Mouse (Mus musculus): Measurements from ENCODE around the gene Rhcg. TPM values are rescaled to one million over a fixed set of nuclear protein-coding genes. Genes with fewer than 3 reads are reported as not detected.

Rhcg gene
- polyA plus RNA-seq, 1 experiment from 2014 or later, result 2.5 TPM

DNA sequence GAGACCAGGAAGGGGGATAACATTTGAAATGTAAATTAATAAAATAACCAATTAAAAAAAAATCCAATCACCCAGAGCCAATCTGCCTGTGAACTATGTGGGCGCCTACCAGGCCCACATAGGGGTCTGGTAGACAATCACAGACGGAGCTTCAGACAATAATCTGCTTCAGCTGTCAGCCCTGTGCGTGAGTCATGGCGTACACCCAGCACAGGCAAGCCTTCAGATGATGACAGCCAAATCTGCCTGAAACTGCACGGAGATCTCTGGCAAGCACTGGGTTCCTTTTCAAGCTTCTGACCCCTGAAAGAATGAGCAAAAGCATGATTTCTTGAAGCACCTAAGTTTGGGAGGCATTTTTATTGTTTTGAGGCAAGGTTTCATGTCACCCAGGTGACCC lies 8.7 kb upstream of the Rhcg start:
- Histone ChIP-seq H3K4me3 (replicated peaks) (no peak overlapping the region), H3K27me3 (no peaks in the 10 kb centered on the region), H3K27ac (no peak overlapping the region), H3K4me1 (replicated peaks) (no peaks in the 10 kb centered on the region), H3K9me3 (no peaks in the 10 kb centered on the region), H3K4me2 (replicated peaks) (no peak overlapping the region), H3K9ac (replicated peaks) (no peak overlapping the region), H3K36me3 (no peaks in the 10 kb centered on the region)
- no peak for ATAC-seq
- WGBS, result 80% methylated on average over 5 of the region's 5 CpGs

GRCm38 (mm10) chr7:79623086-79623485 lies 5.6 kb upstream of the Rhcg start:
- Histone ChIP-seq H3K9ac (replicated peaks) (no peak overlapping the region), H3K9me3 (no peaks in the 10 kb centered on the region), H3K4me2 (replicated peaks) (no peak overlapping the region), H3K4me1 (replicated peaks) (no peaks in the 10 kb centered on the region), H3K27me3 (peaks cover 7% of the 10 kb centered on the region), H3K27ac (no peak overlapping the region), H3K36me3 (no peaks in the 10 kb centered on the region), H3K4me3 (replicated peaks) (no peak overlapping the region)
- ATAC-seq, result no peak
- 73% methylated on average over 8 of the region's 8 CpGs for WGBS

- ATAC-seq, result no peak
- Histone ChIP-seq H3K4me3 (replicated peaks) (no peak overlapping the region), H3K9me3 (no peaks in the 10 kb centered on the region), H3K27ac (no peak overlapping the region), H3K4me2 (replicated peaks) (no peak overlapping the region), H3K36me3 (no peaks in the 10 kb centered on the region), H3K9ac (replicated peaks) (no peak overlapping the region), H3K4me1 (replicated peaks) (peaks cover 5% of the 10 kb centered on the region; the same call in 1 of the 2 replicates), H3K27me3 (peaks cover 41% of the 10 kb centered on the region)
- 73% methylated on average over 4 of the region's 4 CpGs for WGBS
These were observed 2.0 kb upstream of the Rhcg start for GRCm38 (mm10) chr7:79619493-79619892.

DNA sequence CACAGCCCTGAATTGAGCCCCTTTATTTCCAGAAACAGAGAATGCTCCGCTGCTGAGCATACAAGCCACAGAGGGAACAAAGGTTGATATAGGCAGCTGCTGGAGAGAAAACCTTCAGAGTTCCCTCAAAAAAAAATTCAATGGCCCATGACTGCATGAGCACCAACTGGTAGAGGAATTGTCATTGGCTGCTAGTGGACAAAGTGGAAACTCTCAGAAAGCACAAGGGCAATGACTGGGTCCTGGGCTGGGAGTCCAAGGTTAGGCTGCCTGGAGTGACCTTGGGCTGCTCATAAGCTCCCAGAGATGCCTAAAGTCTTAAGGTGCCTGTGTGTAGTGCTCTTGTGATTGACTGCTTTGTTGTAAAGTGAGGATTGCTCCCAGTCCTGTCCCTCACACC lies 1.5 kb downstream of the Rhcg start:
- H3K4me2 ChIP-seq (replicated peaks), result no peak overlapping the region

GRCm38 (mm10) chr7:79615008-79615407 lies 2.4 kb downstream of the Rhcg start:
- H3K4me2 ChIP-seq (replicated peaks), result no peak overlapping the region
- H3K27ac ChIP-seq, result no peak overlapping the region
- no peaks in the 10 kb centered on the region for H3K9me3 ChIP-seq
- H3K36me3 ChIP-seq, result no peaks in the 10 kb centered on the region
- H3K27me3 ChIP-seq, result peaks cover 55% of the 10 kb centered on the region
- WGBS, result 80% methylated on average over 4 of the region's 4 CpGs
- no peak overlapping the region for H3K4me3 ChIP-seq (replicated peaks)
- H3K9ac ChIP-seq (replicated peaks), result no peak overlapping the region
- no peak for ATAC-seq
- H3K4me1 ChIP-seq (replicated peaks), result peaks cover 5% of the 10 kb centered on the region; the same call in 1 of the 2 replicates

More for the DNA sequence above, 1.5 kb downstream of the Rhcg start:
- peaks cover 5% of the 10 kb centered on the region; the same call in 1 of the 2 replicates for H3K4me1 ChIP-seq (replicated peaks)
- WGBS, result 49% methylated on average over 1 of the region's 1 CpGs
- ATAC-seq, result no peak
- H3K4me3 ChIP-seq (replicated peaks), result no peak overlapping the region
- no peaks in the 10 kb centered on the region for H3K36me3 ChIP-seq
- no peak overlapping the region for H3K27ac ChIP-seq
- no peak overlapping the region for H3K9ac ChIP-seq (replicated peaks)
- H3K27me3 ChIP-seq, result peaks cover 50% of the 10 kb centered on the region
- no peaks in the 10 kb centered on the region for H3K9me3 ChIP-seq

DNA sequence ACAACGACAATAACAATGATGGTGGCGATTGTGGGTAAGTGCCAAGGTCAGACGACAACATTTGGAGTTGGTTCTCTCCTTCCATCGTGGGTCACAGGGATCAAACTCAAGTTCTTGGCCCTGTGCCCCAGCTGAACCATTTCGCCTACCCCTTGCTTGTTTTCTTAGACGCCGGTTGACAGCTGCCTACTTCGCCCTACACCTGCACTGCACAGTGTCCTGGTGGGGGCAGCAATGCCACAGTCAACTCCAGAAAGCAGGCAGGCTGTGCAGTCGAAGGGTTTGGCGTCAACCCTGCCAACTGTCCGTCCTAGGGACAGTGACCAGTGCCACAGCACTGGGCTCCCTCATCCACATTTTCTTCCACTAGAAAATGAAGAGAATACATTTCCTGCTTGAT lies 4.1 kb downstream of the Rhcg start:
- Histone ChIP-seq H3K27me3 (peaks cover 51% of the 10 kb centered on the region), H3K9ac (replicated peaks) (no peak overlapping the region), H3K9me3 (no peaks in the 10 kb centered on the region), H3K4me3 (replicated peaks) (no peak overlapping the region), H3K4me2 (replicated peaks) (no peak overlapping the region), H3K4me1 (replicated peaks) (peaks cover 13% of the 10 kb centered on the region; the same call in 1 of the 2 replicates), H3K27ac (no peak overlapping the region), H3K36me3 (no peaks in the 10 kb centered on the region)
- WGBS, result 73% methylated on average over 11 of the region's 11 CpGs
- no peak for ATAC-seq

DNA sequence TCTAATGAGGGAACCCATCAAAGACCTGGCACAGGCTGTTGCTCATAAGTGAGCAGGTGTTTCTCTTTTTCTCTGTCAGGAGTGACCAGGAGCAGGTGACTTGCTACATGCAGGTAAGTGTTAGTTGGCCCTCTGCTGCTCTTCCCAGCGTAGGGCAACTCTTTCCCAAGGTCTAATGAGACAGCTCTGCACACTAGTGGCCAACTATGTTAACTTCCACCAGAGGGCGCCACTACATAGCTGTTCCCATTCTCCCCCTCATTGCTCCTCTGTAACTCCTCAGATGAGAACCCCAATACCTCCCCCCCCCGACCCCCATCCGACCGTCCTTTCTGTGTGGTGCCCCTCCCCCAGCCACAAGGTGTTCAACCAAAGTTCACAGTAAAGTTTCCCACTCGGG lies 4.7 kb downstream of the Rhcg start:
- no peaks in the 10 kb centered on the region for H3K36me3 ChIP-seq
- peaks cover 50% of the 10 kb centered on the region for H3K27me3 ChIP-seq
- WGBS, result 8% methylated on average over 6 of the region's 6 CpGs
- no peak overlapping the region for H3K9ac ChIP-seq (replicated peaks)
- no peak overlapping the region for H3K27ac ChIP-seq
- ATAC-seq, result peak; percentile 44; the same call in 1 of the 2 replicates
- no peak overlapping the region for H3K4me2 ChIP-seq (replicated peaks)
- H3K4me1 ChIP-seq (replicated peaks), result peaks cover 13% of the 10 kb centered on the region; the same call in 1 of the 2 replicates
- no peaks in the 10 kb centered on the region for H3K9me3 ChIP-seq
- H3K4me3 ChIP-seq (replicated peaks), result no peak overlapping the region

- H3K4me1 ChIP-seq (replicated peaks), result peaks cover 17% of the 10 kb centered on the region
- WGBS, result 75% methylated on average over 9 of the region's 9 CpGs
- no peak for ATAC-seq
- H3K36me3 ChIP-seq, result no peaks in the 10 kb centered on the region
- no peaks in the 10 kb centered on the region for H3K9me3 ChIP-seq
- no peak overlapping the region for H3K4me3 ChIP-seq (replicated peaks)
- H3K4me2 ChIP-seq (replicated peaks), result no peak overlapping the region
- H3K27me3 ChIP-seq, result peaks cover 41% of the 10 kb centered on the region
- H3K27ac ChIP-seq, result no peak overlapping the region
- no peak overlapping the region for H3K9ac ChIP-seq (replicated peaks)
These were observed 5.6 kb downstream of the Rhcg start for GRCm38 (mm10) chr7:79611901-79612300.

GRCm38 (mm10) chr7:79607263-79607921 lies 10.1 kb downstream of the Rhcg start:
- Histone ChIP-seq H3K36me3 (no peaks in the 10 kb centered on the region), H3K4me2 (replicated peaks) (peak overlapping the region; percentile 49), H3K9ac (replicated peaks) (no peak overlapping the region), H3K9me3 (no peaks in the 10 kb centered on the region), H3K4me3 (replicated peaks) (peak overlapping the region; percentile 29), H3K27ac (no peak overlapping the region), H3K4me1 (replicated peaks) (peaks cover 21% of the 10 kb centered on the region), H3K27me3 (peaks cover 35% of the 10 kb centered on the region; the same call in 1 of the 2 replicates)
- ATAC-seq, result peak; percentile 67
- 3% methylated on average over 25 of the region's 25 CpGs for WGBS

GRCm38 (mm10) chr7:79606766-79607165 lies 10.7 kb downstream of the Rhcg start:
- no peaks in the 10 kb centered on the region for H3K36me3 ChIP-seq
- peaks cover 21% of the 10 kb centered on the region for H3K4me1 ChIP-seq (replicated peaks)
- no peak for ATAC-seq
- H3K9me3 ChIP-seq, result no peaks in the 10 kb centered on the region
- peaks cover 37% of the 10 kb centered on the region; the same call in 1 of the 2 replicates for H3K27me3 ChIP-seq
- no peak overlapping the region for H3K4me3 ChIP-seq (replicated peaks)
- no peak overlapping the region for H3K9ac ChIP-seq (replicated peaks)
- peak overlapping the region; percentile 49 for H3K4me2 ChIP-seq (replicated peaks)
- WGBS, result 24% methylated on average over 3 of the region's 3 CpGs
- no peak overlapping the region for H3K27ac ChIP-seq

DNA sequence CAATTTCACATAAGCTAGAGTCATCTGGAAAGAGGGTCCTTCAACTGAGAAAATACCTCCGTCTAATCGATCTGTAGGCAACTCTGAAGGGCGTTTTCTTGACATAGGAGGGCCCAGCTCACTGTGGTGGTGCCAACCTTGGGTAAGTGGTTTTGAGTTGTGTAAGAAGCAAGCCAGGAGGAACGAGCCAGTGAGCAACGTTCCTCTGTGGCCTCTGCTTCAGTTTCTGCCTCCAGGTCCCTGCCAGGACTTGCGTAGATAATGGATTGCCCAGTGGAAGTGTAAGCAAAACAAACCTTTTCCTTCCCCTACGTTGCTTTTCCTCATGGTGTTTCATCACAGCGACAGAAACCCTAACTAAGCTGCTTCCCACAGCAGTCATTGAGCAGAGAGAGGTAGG lies 15.5 kb downstream of the Rhcg start:
- H3K36me3 ChIP-seq, result no peaks in the 10 kb centered on the region
- no peak overlapping the region for H3K4me2 ChIP-seq (replicated peaks)
- no peak overlapping the region for H3K27ac ChIP-seq
- no peak overlapping the region for H3K9ac ChIP-seq (replicated peaks)
- 70% methylated on average over 8 of the region's 8 CpGs for WGBS
- H3K9me3 ChIP-seq, result no peaks in the 10 kb centered on the region
- H3K27me3 ChIP-seq, result peaks cover 63% of the 10 kb centered on the region
- peaks cover 5% of the 10 kb centered on the region; the same call in 1 of the 2 replicates for H3K4me1 ChIP-seq (replicated peaks)
- no peak overlapping the region for H3K4me3 ChIP-seq (replicated peaks)
- no peak for ATAC-seq

GRCm38 (mm10) chr7:79600122-79600521 lies 17.3 kb downstream of the Rhcg start:
- WGBS, result 82% methylated on average over 10 of the region's 10 CpGs
- no peaks in the 10 kb centered on the region for H3K9me3 ChIP-seq
- H3K36me3 ChIP-seq, result no peaks in the 10 kb centered on the region
- no peak overlapping the region for H3K27ac ChIP-seq
- H3K9ac ChIP-seq (replicated peaks), result 0 out of 2 replicates have a peak overlapping the region, but pooled peaks have one; percentile 4
- H3K4me1 ChIP-seq (replicated peaks), result no peaks in the 10 kb centered on the region
- no peak for ATAC-seq
- peaks cover 70% of the 10 kb centered on the region for H3K27me3 ChIP-seq
- H3K4me2 ChIP-seq (replicated peaks), result no peak overlapping the region
- H3K4me3 ChIP-seq (replicated peaks), result no peak overlapping the region

DNA sequence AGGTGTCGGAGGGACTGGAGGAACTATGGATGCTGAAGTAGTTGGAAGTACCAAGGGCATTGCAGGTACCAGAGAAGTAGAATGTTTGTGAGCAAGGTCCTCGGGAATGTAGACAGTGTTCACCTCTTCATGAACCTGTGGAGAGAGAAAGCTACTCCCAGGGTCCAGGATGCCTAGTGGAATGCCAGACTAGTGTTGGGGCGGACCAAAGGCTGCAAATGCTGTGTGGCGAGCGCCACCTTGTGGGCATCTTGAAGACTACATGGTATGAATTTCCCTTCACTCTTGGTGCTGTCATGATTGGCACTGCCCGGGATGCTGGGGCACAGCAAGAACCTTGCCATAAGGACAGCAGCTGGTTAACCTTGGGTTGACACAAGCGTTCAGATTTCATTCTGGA lies 22.6 kb downstream of the Rhcg start:
- peaks cover 78% of the 10 kb centered on the region for H3K27me3 ChIP-seq
- no peak overlapping the region for H3K4me3 ChIP-seq (replicated peaks)
- H3K4me1 ChIP-seq (replicated peaks), result peaks cover 42% of the 10 kb centered on the region
- H3K4me2 ChIP-seq (replicated peaks), result no peak overlapping the region
- H3K9ac ChIP-seq (replicated peaks), result no peak overlapping the region
- no peak overlapping the region for H3K27ac ChIP-seq
- H3K36me3 ChIP-seq, result no peaks in the 10 kb centered on the region
- WGBS, result 14% methylated on average over 7 of the region's 7 CpGs
- ATAC-seq, result peak; percentile 38
- H3K9me3 ChIP-seq, result no peaks in the 10 kb centered on the region

Measured in midbrain, embryonic 13.5 days (tissue).